Mouse (Mus musculus): Measurements from ENCODE around the gene Limd2.
"Not testable (repeated sequence)": the region's sequence is repeated elsewhere in the genome, so short reads cannot be mapped to it uniquely, and the experiment has no call there.

The Limd2 gene

GRCm38 (mm10) chr11:106160841-106161721 lies at the start of gene Limd2, which contains the start of gene Gm10840:
Gene Limd2 (minus strand): TSS chr11:106160860.
Gene Gm10840 (plus strand): TSS chr11:106160850.
- DNase-seq = peak; percentile 65 to 75

- DNase-seq = no peak
Observed at GRCm38 (mm10) chr11:106202123-106202465, 41.4 kb upstream of the Limd2 start, which contains the start of gene Strada. Gene Strada (minus strand): TSS chr11:106202168.

GRCm38 (mm10) chr11:106201337-106202122 lies 40.9 kb upstream of the Limd2 start:
- DNase-seq = no peak

- no peak for DNase-seq
Observed at GRCm38 (mm10) chr11:106200756-106201155, 40.1 kb upstream of the Limd2 start.

GRCm38 (mm10) chr11:106199997-106200396 lies 39.3 kb upstream of the Limd2 start:
- not testable (repeated sequence) for DNase-seq

- no peak for DNase-seq
Observed at GRCm38 (mm10) chr11:106198277-106198676, 37.6 kb upstream of the Limd2 start.

- DNase-seq = no peak
Observed at GRCm38 (mm10) chr11:106195341-106195740, 34.7 kb upstream of the Limd2 start.

- DNase-seq = no peak
Observed at GRCm38 (mm10) chr11:106194891-106195290, 34.2 kb upstream of the Limd2 start.

GRCm38 (mm10) chr11:106194155-106194541 lies 33.5 kb upstream of the Limd2 start:
- no peak for DNase-seq

- peak; percentile 96 to 98 for DNase-seq
Observed at GRCm38 (mm10) chr11:106193371-106194154, 32.9 kb upstream of the Limd2 start.

GRCm38 (mm10) chr11:106192657-106193370 lies 32.2 kb upstream of the Limd2 start:
- peak in 1 of 2 experiments; percentile 32 for DNase-seq

GRCm38 (mm10) chr11:106192241-106192640 lies 31.6 kb upstream of the Limd2 start:
- DNase-seq = no peak

- DNase-seq = no peak
Observed at GRCm38 (mm10) chr11:106191716-106192115, 31.1 kb upstream of the Limd2 start.

- no peak for DNase-seq
Observed at GRCm38 (mm10) chr11:106187326-106187725, 26.7 kb upstream of the Limd2 start.

- no peak for DNase-seq
Observed at GRCm38 (mm10) chr11:106180449-106180801, 19.8 kb upstream of the Limd2 start.

GRCm38 (mm10) chr11:106179711-106180448 lies 19.2 kb upstream of the Limd2 start:
- DNase-seq = peak; percentile 74 to 82

- peak in 1 of 2 experiments; percentile 42 for DNase-seq
Observed at GRCm38 (mm10) chr11:106178036-106178782, 17.5 kb upstream of the Limd2 start.

GRCm38 (mm10) chr11:106176372-106176771 lies 15.7 kb upstream of the Limd2 start:
- DNase-seq = no peak

- DNase-seq = peak; percentile 74 to 76
Observed at GRCm38 (mm10) chr11:106175081-106175480, 14.4 kb upstream of the Limd2 start.

- DNase-seq = peak; percentile 70 to 75
Observed at GRCm38 (mm10) chr11:106174372-106174771, 13.7 kb upstream of the Limd2 start.

GRCm38 (mm10) chr11:106173228-106173627 lies 12.6 kb upstream of the Limd2 start:
- DNase-seq = no peak
